Mouse (Mus musculus) thymus, adult 2 months (tissue): ENCODE measurements at regions not wholly inside any gene's neighbourhood (a gene's known extent, or its start where the extent isn't known, plus 50 kb on each side); places are given as distances from the start of the nearest gene placed in this dataset.

Source experiments
- DNase-seq: peaks from one replicate; pipeline ENCODE4 v3.0.0; 2021
- H3K27ac ChIP-seq: fragments of 200-500 bp; 2 replicates; pipeline ENCODE4 v1.5.1; 2012; ENCODE audit warnings: low read length, control low read depth; ENCODE audit not compliant: control insufficient read depth, insufficient read depth
- H3K27me3 ChIP-seq: fragments of 200-500 bp; 2 replicates; pipeline ENCODE4 v1.6.1; 2012; ENCODE audit warnings: mild to moderate bottlenecking, low read length, moderate library complexity, mixed read lengths; ENCODE audit not compliant: control insufficient read depth, insufficient read depth
- H3K36me3 ChIP-seq: fragments of 200-500 bp; 2 replicates; pipeline ENCODE4 v1.6.1; 2012; ENCODE audit warnings: mild to moderate bottlenecking, low read length, moderate library complexity; ENCODE audit not compliant: control insufficient read depth, insufficient read depth
- H3K4me1 ChIP-seq: fragments of 200-500 bp; replicated peaks from 2 replicates; pipeline ENCODE4 v1.6.1; 2012; ENCODE audit warnings: low read length; ENCODE audit not compliant: control insufficient read depth, insufficient read depth
- H3K4me3 ChIP-seq: fragments of 200-500 bp; 2 replicates; pipeline ENCODE4 v1.5.1; 2012; ENCODE audit warnings: mild to moderate bottlenecking, low read length, control low read depth, moderate library complexity; ENCODE audit not compliant: control insufficient read depth, insufficient read depth
- CTCF ChIP-seq: fragments of 200-500 bp; IDR thresholded peaks from 2 replicates; pipeline ENCODE4 v1.5.1; 2012; ENCODE audit warnings: mild to moderate bottlenecking, control low read depth, low read length, moderate library complexity, borderline replicate concordance; ENCODE audit not compliant: control insufficient read depth, poor library complexity, insufficient read depth; ENCODE audit errors: extremely low read depth
- POLR2A ChIP-seq: fragments of 200-500 bp; IDR thresholded peaks from 2 replicates; pipeline ENCODE4 v1.6.1; 2012; ENCODE audit warnings: mild to moderate bottlenecking, low read length, control low read depth, moderate library complexity; ENCODE audit not compliant: control insufficient read depth, poor library complexity, insufficient read depth; ENCODE audit errors: extremely low read depth
- WGBS: fragments of 180-500 bp; shearing (Covaris S2); methylation state at CpG from one replicate; pipeline ENCODE4 v1.1.7; 2018; 5-methylcytosine and 5-hydroxymethylcytosine counted together

- WGBS, result 52% methylated on average over 15 of the region's 15 CpGs
- DNase-seq, result peak; percentile 73
- no peak overlapping the region for H3K4me3 ChIP-seq
- no peaks in the 10 kb centered on the region for H3K27me3 ChIP-seq
- no peaks in the 10 kb centered on the region for H3K36me3 ChIP-seq
- H3K27ac ChIP-seq, result no peak overlapping the region
- TF ChIP-seq CTCF, result peak; percentile 66; the same call in 1 of the 2 replicates
- no peak for TF ChIP-seq POLR2A
- H3K4me1 ChIP-seq, result no peaks in the 10 kb centered on the region
Measured at GRCm38 (mm10) chr1:73826243-73826930, 297.9 kb downstream of the Tns1 start.

GRCm38 (mm10) chr1:73824406-73825184 lies 299.7 kb downstream of the Tns1 start:
- TF ChIP-seq CTCF (no peak), POLR2A (no peak)
- Histone ChIP-seq H3K27ac (no peak overlapping the region), H3K36me3 (no peaks in the 10 kb centered on the region), H3K27me3 (no peaks in the 10 kb centered on the region), H3K4me1 (no peaks in the 10 kb centered on the region), H3K4me3 (no peak overlapping the region)
- WGBS, result 73% methylated on average over 8 of the region's 8 CpGs
- no peak for DNase-seq

GRCm38 (mm10) chr1:73823726-73824125 lies 300.5 kb downstream of the Tns1 start:
- DNase-seq, result no peak
- no peaks in the 10 kb centered on the region for H3K4me1 ChIP-seq
- 91% methylated on average over 10 of the region's 10 CpGs for WGBS
- H3K27me3 ChIP-seq, result no peaks in the 10 kb centered on the region
- no peak overlapping the region for H3K4me3 ChIP-seq
- H3K36me3 ChIP-seq, result no peaks in the 10 kb centered on the region
- no peak for TF ChIP-seq POLR2A
- TF ChIP-seq CTCF, result no peak
- H3K27ac ChIP-seq, result no peak overlapping the region

- Histone ChIP-seq H3K4me3 (no peak overlapping the region), H3K27ac (no peak overlapping the region), H3K36me3 (no peaks in the 10 kb centered on the region), H3K27me3 (no peaks in the 10 kb centered on the region), H3K4me1 (no peaks in the 10 kb centered on the region)
- 83% methylated on average over 6 of the region's 6 CpGs for WGBS
- TF ChIP-seq CTCF (no peak), POLR2A (no peak)
- no peak for DNase-seq
Measured at GRCm38 (mm10) chr1:73822616-73823015, 301.6 kb downstream of the Tns1 start.

GRCm38 (mm10) chr1:73820701-73821100 lies 303.5 kb downstream of the Tns1 start:
- no peak overlapping the region for H3K27ac ChIP-seq
- H3K27me3 ChIP-seq, result no peaks in the 10 kb centered on the region
- H3K36me3 ChIP-seq, result no peaks in the 10 kb centered on the region
- H3K4me3 ChIP-seq, result no peak overlapping the region
- TF ChIP-seq POLR2A (no peak), CTCF (no peak)
- H3K4me1 ChIP-seq, result no peaks in the 10 kb centered on the region
- DNase-seq, result no peak
- WGBS, result 65% methylated on average over 7 of the region's 7 CpGs

- H3K4me3 ChIP-seq, result no peak overlapping the region
- H3K27me3 ChIP-seq, result no peaks in the 10 kb centered on the region
- 93% methylated on average over 3 of the region's 3 CpGs for WGBS
- H3K36me3 ChIP-seq, result no peaks in the 10 kb centered on the region
- no peak overlapping the region for H3K27ac ChIP-seq
- DNase-seq, result no peak
- TF ChIP-seq POLR2A (no peak), CTCF (no peak)
- no peaks in the 10 kb centered on the region for H3K4me1 ChIP-seq
Measured at GRCm38 (mm10) chr1:73807206-73807605, 317.0 kb downstream of the Tns1 start.

- Histone ChIP-seq H3K4me3 (no peak overlapping the region), H3K36me3 (no peaks in the 10 kb centered on the region), H3K27me3 (no peaks in the 10 kb centered on the region), H3K4me1 (no peaks in the 10 kb centered on the region), H3K27ac (no peak overlapping the region)
- no peak for DNase-seq
- 94% methylated on average over 9 of the region's 9 CpGs for WGBS
- TF ChIP-seq POLR2A (no peak), CTCF (no peak)
Measured at GRCm38 (mm10) chr1:73805156-73805555, 319.1 kb downstream of the Tns1 start.
